Mouse (Mus musculus) megakaryocyte-erythroid progenitor cell, adult 5-6 weeks (primary cell): Measurements from ENCODE around the gene Lama2. TPM values are rescaled to one million over a fixed set of nuclear protein-coding genes. Genes with fewer than 3 reads are reported as not detected.
"Not testable (repeated sequence)": the region's sequence is repeated elsewhere in the genome, so short reads cannot be mapped to it uniquely, and the experiment has no call there.

Experiments used
- ATAC-seq: replicated peaks from 2 replicates; pipeline ENCODE4 v1.8.0; 2016; ENCODE audit warnings: mild to moderate bottlenecking, inconsistent platforms; ENCODE audit not compliant: severe bottlenecking, poor library complexity, low FRiP score, low TSS enrichment
- total RNA-seq, 2 experiments: library from RNA; stranded (forward) in 1 of 2; stranded (reverse) in 1 of 2; fragments of 200-1000, 215-1000 nt in 1 of 2; fragments of >200 nt in 1 of 2; fragmentation: Nextera tagmentation in 1 of 2; gene quantifications; 2 replicates each; pipeline ENCODE4 v1.2.3; 2014 to 2017

The Lama2 gene
- total RNA-seq, 2 experiments from 2014 or later = not detected

DNA sequence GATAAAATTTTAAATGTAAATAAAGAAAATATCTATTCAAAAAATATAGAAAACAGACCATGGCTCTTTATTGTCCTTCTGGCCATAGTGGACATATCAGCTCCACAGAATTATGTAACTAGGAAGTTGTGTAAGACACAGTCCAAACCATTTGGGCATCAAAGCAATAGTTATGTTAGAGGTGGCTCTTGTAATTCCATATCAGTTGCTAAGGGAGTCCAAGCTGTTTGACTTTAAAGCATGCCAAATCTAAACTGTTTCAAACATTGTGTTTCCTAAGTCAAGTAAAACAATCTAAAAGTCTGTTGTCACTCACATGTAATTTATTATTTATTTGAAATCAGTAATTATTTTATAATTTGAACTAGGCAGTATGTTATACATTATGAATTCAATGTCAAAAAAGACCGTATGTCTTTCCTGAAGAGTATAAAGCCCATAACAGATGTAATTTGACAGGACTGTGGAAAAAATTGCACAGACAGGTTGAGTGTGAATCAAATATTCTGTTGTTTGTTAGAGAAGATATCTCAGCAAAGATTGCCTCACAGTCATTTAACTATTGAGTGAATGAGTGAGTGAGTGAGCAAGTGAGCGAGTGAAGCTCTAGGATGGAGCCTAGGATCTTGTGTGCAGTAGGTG is 550.6 kb downstream of the Lama2 start:
- ATAC-seq = no peak

DNA sequence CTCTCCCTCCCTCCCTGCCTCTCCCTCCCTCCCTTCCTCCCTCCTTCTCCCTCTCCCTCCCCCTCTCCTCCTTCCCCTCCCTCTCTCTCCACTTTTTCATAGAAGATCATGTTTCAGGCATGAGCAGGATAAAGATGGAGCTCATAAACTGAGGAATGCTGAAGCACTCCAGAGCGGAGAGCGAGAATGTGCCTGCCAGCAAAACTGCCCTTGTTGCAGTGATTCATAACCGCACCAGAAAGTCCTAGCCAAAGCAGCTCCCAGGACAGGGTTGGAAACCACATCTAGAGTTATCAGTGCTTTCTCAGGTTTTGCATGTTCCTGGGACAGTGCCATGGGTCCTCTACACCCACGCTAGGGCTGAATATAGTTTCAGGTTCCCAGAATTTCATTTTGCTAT is 555.9 kb downstream of the Lama2 start:
- ATAC-seq = no peak

- ATAC-seq = no peak
These were observed 565.1 kb downstream of the Lama2 start for GRCm38 (mm10) chr10:27054488-27054887.

DNA sequence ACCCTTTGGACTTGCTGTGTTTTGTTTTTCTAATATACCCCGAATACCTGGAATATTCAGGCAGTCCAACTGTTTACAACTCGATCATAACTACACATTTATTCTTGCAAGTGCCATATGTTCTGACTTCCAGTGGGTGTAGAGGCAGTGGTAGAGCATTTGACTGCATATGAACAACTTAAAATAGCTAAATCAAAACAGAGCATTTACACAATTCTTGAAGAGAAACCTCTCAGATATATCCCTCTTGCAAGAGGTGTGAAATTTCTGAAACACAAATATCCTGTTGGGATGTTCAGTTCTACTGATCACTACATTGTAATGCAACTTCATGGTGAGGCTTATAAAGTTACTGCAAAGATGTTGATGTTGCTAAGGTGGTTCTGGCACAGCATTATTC is 572.4 kb downstream of the Lama2 start:
- no peak for ATAC-seq

DNA sequence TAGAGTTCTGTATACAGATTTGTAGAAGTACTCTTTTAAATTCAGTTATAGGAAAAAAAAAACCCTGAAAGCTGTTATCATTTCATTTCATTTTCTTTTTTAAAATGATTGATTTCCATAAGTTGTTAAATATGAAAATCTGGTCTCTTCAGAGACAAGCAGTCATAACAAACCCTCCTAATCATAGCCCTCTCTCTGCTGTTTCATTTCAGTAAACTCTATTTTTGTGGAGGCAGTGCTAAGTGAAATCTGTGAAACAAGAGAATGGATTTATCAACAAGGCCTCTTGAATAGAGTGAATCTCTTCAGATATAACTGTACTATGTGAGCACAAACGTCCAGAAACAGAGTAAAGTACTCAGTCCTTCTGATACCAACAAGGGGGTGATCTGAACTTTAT is 577.7 kb downstream of the Lama2 start:
- no peak for ATAC-seq

DNA sequence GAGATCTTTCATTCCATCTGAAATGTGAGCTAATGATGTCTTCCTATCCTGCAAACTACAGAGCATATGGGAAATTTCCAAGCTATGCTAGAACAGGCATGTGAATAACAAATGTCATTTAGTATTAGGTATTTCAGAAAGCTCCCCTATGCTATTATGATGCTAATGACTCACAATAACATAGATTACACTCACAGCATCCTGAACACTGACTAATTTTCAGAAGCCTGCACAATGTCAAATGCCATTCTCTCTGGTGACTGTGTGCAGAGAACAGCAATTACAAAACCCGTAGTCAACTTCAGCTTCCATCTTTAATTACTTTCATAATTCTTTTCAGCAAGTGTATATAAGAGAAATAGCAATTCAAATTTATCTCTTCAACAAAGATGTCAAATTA is 596.9 kb downstream of the Lama2 start:
- no peak for ATAC-seq

DNA sequence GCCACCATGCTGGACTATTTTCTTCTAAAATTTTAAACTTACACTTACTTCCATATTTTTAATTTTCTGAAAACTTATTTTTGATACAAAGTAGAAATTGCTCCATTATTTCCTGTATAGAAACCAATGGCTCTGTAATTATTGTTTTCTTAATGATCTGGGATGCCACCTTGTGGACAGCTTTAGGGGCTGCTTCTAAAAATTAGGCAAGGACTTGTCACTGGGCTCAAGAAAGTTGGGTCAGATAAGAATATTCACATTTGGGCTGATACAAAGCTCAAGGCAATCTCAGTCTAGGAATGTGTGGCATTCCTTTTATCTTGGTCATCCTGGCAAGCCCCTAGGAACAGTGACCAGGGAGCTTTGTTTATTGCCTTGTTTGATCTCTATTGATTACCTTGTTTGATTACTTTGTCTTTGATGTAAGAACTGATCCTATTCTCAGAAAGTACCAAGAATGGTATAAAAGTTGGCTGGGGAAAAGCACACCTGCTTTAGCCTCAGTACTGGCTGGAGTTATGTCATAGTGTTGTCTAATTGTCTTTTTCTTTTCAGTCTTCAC is 606.7 kb downstream of the Lama2 start:
- ATAC-seq = no peak

GRCm38 (mm10) chr10:27007364-27007763 is 612.2 kb downstream of the Lama2 start:
- no peak for ATAC-seq

DNA sequence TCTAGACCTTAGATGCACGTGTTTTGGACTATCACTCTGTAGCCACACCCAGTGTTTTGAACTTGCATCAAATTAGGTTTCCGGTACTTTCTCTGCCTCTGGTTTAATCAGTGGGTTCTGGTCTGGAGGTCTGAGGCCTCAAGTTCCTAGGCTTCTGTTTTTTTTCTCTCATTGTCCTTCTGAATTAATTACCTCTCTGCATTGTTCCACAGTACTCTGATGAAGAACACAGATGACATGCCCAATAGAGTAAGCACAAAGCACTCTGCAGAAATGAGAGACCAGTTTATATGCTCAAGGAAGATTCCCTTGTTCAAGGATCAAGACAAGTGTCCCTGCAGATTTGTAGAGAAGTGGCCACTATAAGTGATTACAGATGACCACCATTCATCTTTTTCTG is 613.8 kb downstream of the Lama2 start:
- no peak for ATAC-seq

DNA sequence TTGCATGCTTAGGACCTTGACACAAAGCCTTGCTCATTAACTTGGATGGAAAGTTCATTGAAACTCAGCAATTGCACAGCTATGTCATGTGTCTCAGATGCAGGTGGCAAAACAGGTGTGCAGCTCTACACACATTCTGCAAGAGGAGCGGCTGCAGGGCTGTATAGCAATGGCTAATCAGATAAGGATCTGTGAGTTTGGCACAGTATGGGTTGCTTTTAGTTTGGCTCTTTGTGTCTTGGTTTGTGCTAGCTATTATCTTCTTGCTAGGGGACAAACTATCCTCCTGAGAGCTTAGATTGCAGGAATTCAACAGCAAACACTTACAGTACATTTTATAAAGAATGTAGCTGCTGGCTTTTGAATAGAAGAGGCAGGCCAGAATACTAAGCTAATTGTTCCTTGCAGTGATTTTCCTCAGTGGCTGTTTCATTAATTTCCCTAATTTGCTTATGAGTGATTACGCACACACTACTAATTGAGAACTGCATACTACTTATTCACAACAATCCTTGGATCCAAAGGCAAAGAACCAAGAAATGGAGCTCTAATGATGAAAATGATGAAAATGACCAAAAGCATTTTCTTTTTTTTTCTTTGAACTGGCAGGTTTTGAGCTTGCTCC is 617.9 kb downstream of the Lama2 start:
- ATAC-seq = no peak

DNA sequence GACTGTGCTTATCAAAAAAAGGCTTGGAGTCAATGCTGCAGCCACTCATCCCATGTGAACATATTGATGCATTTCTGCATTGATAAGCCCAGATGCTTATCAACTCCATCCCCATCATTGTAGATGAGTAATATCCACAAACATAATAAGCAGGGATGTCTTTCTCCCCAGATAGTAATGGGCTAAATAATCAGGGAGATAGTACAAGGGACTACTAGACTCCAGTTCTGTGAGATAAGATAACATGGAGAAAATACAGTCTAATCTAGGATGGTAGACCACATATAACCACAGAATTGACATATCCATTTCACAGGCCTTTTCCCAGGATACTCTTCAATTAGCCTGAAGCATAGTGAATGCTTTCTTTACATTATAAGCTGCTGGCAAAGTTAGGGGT is 622.9 kb downstream of the Lama2 start:
- ATAC-seq = no peak

DNA sequence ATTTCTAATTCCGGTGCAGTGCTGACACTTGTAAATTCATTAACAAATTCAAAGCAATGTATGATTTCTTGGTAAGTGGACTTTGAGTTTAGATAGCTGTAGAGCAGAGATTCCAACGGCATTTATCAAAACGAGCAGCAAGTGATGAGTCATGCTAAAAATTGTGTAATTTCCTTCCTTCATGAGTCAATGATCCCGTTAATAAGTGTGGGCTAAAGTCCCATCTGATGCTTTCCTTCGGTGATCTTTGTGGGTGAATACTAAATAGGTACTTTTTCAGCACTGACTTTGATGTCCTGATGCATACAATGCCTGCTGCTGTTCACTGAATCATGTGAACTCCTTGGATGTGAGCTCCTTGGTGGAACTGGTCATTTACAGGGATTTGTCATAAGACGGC is 623.6 kb downstream of the Lama2 start:
- peak; percentile 53 for ATAC-seq

DNA sequence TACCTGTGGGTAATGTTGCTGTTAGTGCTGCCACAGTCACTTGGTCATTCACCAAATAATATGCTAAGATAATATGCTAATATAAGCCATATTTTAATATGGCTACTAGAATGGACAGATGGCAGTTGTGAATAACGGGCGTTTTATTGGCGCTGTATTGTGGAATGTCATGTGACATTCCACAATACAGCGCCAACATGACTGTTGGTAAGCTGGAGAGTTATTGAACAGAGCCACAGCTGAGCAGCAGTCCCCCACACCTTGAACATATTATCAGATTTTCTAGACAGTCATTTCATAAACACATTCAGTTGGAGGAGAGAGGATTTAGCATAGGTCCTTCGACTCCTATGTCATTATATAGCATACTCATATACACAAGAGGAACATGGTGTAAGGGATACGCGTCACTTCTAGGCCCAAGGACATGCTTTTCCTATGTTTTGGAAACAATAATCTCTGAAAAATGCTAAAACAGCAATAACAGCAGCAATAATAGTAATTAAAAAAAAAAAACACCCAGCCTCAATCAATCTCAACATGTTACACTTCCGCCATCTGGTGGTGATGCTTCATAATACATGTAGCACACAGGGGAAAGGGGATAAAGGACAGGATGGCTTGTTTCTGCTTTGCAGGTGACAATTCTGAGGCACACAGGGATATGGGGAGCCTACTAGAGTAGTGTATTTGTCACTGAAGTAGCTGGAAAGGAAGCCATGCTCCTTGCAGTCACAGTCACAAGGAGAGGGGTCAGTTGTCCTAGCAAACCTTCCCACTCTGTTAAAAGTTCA is 624.2 kb downstream of the Lama2 start:
- ATAC-seq = peak; percentile 83

GRCm38 (mm10) chr10:26993971-26994761 is 625.4 kb downstream of the Lama2 start:
- ATAC-seq = no peak

GRCm38 (mm10) chr10:26985451-26985850 is 634.1 kb downstream of the Lama2 start:
- ATAC-seq = no peak

DNA sequence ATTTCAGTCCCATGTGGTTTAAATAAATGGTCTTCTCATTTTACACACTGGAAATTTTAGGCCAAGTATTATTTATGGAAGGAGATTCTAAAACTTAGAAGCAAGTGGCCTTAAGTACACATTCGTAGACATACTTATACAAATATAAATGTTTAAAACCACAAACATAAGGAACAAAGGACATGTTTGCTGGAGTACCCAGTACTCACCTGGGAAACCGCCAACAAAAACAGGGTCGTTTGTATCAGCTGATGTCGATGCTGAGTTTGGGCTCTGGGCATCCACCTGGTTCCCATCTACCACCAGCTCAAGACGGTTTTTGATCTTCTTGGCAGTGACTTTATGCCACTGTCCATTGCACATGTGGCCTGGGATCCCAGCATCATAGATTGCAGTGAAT is 635.5 kb downstream of the Lama2 start:
- not testable (repeated sequence) for ATAC-seq

DNA sequence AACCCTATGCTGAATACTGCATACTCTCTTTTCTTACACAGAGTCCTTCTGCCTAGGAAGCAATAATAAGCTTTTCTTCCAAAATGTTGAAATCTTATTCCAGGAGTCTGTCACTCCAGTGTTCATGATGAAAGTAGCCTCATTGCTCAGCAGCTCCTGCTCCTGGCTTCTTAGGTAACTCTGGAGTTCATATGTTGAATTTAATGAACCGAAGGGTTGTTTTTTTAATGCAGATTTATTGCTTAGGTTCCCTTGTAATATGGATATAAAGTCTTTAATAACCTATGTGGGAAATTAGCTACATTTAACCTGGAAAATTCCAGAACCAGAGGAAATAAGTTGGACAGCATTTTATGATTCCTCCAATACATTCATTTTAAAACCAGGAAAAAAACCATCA is 636.0 kb downstream of the Lama2 start:
- no peak for ATAC-seq

GRCm38 (mm10) chr10:26982621-26983020 is 636.9 kb downstream of the Lama2 start:
- ATAC-seq = no peak

- peak; percentile 79 for ATAC-seq
These were observed 644.2 kb downstream of the Lama2 start for GRCm38 (mm10) chr10:26975372-26975771.

DNA sequence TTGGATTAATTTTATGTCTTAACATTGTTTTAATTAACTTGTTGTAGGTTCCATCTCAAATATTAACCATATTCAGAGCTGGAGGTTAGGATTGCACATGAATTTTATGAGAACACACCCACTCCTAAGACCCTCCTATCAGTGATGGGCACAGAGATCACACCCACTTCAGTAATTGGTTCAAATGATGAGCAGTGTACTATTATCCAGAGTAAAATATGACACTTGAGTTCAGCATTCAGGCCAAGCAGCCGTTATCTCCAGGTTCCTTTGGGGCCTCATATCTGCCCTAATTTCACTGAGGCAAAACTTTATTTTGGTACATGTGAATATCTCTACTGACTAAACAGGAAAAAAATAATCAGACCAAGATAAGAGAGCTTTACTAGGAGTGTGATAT is 645.3 kb downstream of the Lama2 start:
- ATAC-seq = peak; percentile 94
